Mouse (Mus musculus): ENCODE data around the gene Wdr91.

Wdr91 gene

GRCm38 (mm10) chr6:34914462-34914861, 3.8 kb upstream of the Wdr91 start:
- DNase-seq: no peak

- no peak for DNase-seq
These were observed 2.8 kb upstream of the Wdr91 start for GRCm38 (mm10) chr6:34913341-34914040.

GRCm38 (mm10) chr6:34909631-34910345, 888 bp downstream of the Wdr91 start:
- DNase-seq: no peak

GRCm38 (mm10) chr6:34907696-34908260, 2.9 kb downstream of the Wdr91 start:
- DNase-seq: no peak

- no peak for DNase-seq
These were observed 3.5 kb downstream of the Wdr91 start for GRCm38 (mm10) chr6:34907121-34907614.

GRCm38 (mm10) chr6:34906661-34907060, 4.0 kb downstream of the Wdr91 start:
- no peak for DNase-seq

GRCm38 (mm10) chr6:34906125-34906524, 4.6 kb downstream of the Wdr91 start:
- DNase-seq: no peak

- DNase-seq: no peak
These were observed 6.3 kb downstream of the Wdr91 start for GRCm38 (mm10) chr6:34904361-34904760.

- no peak for DNase-seq
These were observed 6.8 kb downstream of the Wdr91 start for GRCm38 (mm10) chr6:34903851-34904250.

GRCm38 (mm10) chr6:34903441-34903840, 7.2 kb downstream of the Wdr91 start:
- DNase-seq: no peak

GRCm38 (mm10) chr6:34902578-34902977, 8.1 kb downstream of the Wdr91 start:
- DNase-seq: no peak

GRCm38 (mm10) chr6:34901911-34902444, 8.7 kb downstream of the Wdr91 start:
- peak in 1 of 2 experiments; percentile 37 for DNase-seq

- DNase-seq: no peak
These were observed 9.7 kb downstream of the Wdr91 start for GRCm38 (mm10) chr6:34900990-34901389.

GRCm38 (mm10) chr6:34899127-34899526, 11.5 kb downstream of the Wdr91 start:
- DNase-seq: no peak

- DNase-seq: no peak
These were observed 14.4 kb downstream of the Wdr91 start for GRCm38 (mm10) chr6:34896168-34896780.

GRCm38 (mm10) chr6:34895569-34895968, 15.1 kb downstream of the Wdr91 start:
- no peak for DNase-seq

GRCm38 (mm10) chr6:34889185-34889584, 21.5 kb downstream of the Wdr91 start:
- no peak for DNase-seq

- no peak for DNase-seq
These were observed 23.4 kb downstream of the Wdr91 start for GRCm38 (mm10) chr6:34887131-34887850.

GRCm38 (mm10) chr6:34884724-34885123, 26.0 kb downstream of the Wdr91 start:
- DNase-seq: no peak

- DNase-seq: peak in 1 of 2 experiments; percentile 55
These were observed 30.7 kb downstream of the Wdr91 start for GRCm38 (mm10) chr6:34879911-34880475.

- no peak for DNase-seq
These were observed 31.5 kb downstream of the Wdr91 start for GRCm38 (mm10) chr6:34879101-34879740.

Data from spleen, adult 18-20 months (tissue).